Mouse (Mus musculus): ENCODE measurements around the gene Gm21974.

GRCm38 (mm10) chr7:127858258-127858657, 37.0 kb downstream of the Gm21974 start:
- TF ChIP-seq CTCF (conservative IDR thresholded peaks at IDR 0.05; ENCODE audit: low read length) = no peak
- TF ChIP-seq NANOG (IDR thresholded peaks at IDR 0.05; ENCODE audit: borderline replicate concordance, low read length) = no peak
- no peak for TF ChIP-seq POU5F1 (IDR thresholded peaks at IDR 0.05; ENCODE audit: borderline replicate concordance, low read length)

All from E14TG2a.4 (cell line).